Mouse (Mus musculus) brain, embryonic 14.5 days (tissue): ENCODE results near the gene Socs5.

ENCODE experiments used
- CTCF ChIP-seq: fragments of 200-500 bp; IDR thresholded peaks from 2 replicates; pipeline ENCODE4 v1.5.1; 2012; ENCODE audit warnings: inconsistent platforms, mild to moderate bottlenecking, moderate library complexity, borderline replicate concordance; ENCODE audit not compliant: insufficient read depth, insufficient read length; ENCODE audit errors: extremely low read depth
- POLR2A ChIP-seq: fragments of 200-500 bp; IDR thresholded peaks from 2 replicates; pipeline ENCODE4 v1.6.1; 2012; ENCODE audit warnings: mild to moderate bottlenecking, inconsistent platforms, borderline replicate concordance; ENCODE audit not compliant: poor library complexity, insufficient read depth, insufficient read length, severe bottlenecking; ENCODE audit errors: extremely low read depth

DNA sequence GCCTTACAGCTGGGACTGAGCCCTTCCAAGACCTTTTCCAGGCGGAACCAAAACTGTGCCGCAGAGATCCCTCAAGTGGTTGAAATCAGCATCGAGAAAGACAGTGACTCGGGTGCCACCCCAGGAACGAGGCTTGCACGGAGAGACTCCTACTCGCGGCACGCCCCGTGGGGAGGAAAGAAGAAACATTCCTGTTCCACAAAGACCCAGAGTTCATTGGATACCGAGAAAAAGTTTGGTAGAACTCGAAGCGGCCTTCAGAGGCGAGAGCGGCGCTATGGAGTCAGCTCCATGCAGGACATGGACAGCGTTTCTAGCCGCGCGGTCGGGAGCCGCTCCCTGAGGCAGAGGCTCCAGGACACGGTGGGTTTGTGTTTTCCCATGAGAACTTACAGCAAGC is 26.3 kb downstream of the Socs5 start:
- no peak for TF ChIP-seq CTCF
- TF ChIP-seq POLR2A, result no peak
